ENCODE assay signal across 9 mouse cellular contexts in genomic region chr15:3269496-3269895, GRCm38 (mm10). TPM values are rescaled to one million over a fixed set of nuclear protein-coding genes. Genes with fewer than 3 reads are reported as not detected.
DNase-seq lines count a peak whose midpoint lies in the region; ATAC-seq lines count a peak whose summit lies in the region.
"Had no signal": no experiment of that assay in that cellular context is flagged by ENCODE, and none has a peak within 500 bp of the region (broad histone marks: within the 10 kb centered on the region; RNA-seq: fewer than 3 reads in every experiment).

No protein-coding gene starts in this region.

- WGBS in heart, embryonic 10.5 days: 67% methylated on average over 4 of the region's 4 CpGs
- 56% methylated on average over 4 of the region's 4 CpGs for WGBS in lung, embryonic 16.5 days
- 33% methylated on average over 4 of the region's 4 CpGs for WGBS in intestine, embryonic 15.5 days
- 92% methylated on average over 4 of the region's 4 CpGs for WGBS in midbrain, embryonic 16.5 days

- H3K27ac ChIP-seq in heart, embryonic 10.5 days: peak overlapping the region; percentile 89; the same call in 1 of the 2 replicates
- no peak overlapping the region for H3K27ac ChIP-seq in lung, embryonic 16.5 days (ENCODE audit: low read length)
- peak overlapping the region; percentile 87 for H3K27ac ChIP-seq in intestine, embryonic 15.5 days
- no peak overlapping the region for H3K27ac ChIP-seq in midbrain, embryonic 16.5 days (ENCODE audit: low read length)

- peaks cover 3% of the 10 kb centered on the region; the same call in 1 of the 2 replicates for H3K4me1 ChIP-seq in heart, embryonic 10.5 days
- peaks cover 13% of the 10 kb centered on the region for H3K4me1 ChIP-seq in lung, embryonic 16.5 days (replicated peaks; ENCODE audit: control insufficient read depth, insufficient read depth, low read length)
- H3K4me1 ChIP-seq in intestine, embryonic 15.5 days (replicated peaks): peaks cover 9% of the 10 kb centered on the region
- 0 out of 2 replicates have a peak, but pooled peaks cover 3% of the 10 kb centered on the region for H3K4me1 ChIP-seq in midbrain, embryonic 16.5 days (ENCODE audit: control insufficient read depth, insufficient read depth, low read length)

- no peaks in the 10 kb centered on the region for H3K36me3 ChIP-seq in heart, embryonic 10.5 days
- no peaks in the 10 kb centered on the region for H3K36me3 ChIP-seq in lung, embryonic 16.5 days (ENCODE audit: control insufficient read depth, insufficient read depth, low read length)
- H3K36me3 ChIP-seq in intestine, embryonic 15.5 days: no peaks in the 10 kb centered on the region
- H3K36me3 ChIP-seq in midbrain, embryonic 16.5 days (ENCODE audit: control insufficient read depth, insufficient read depth, low read length): no peaks in the 10 kb centered on the region

- intact Hi-C loops in heart, postnatal 14 days (cut with DNase I): no loop called here

- H3K9ac ChIP-seq in lung, embryonic 16.5 days (ENCODE audit: low read length): no peak overlapping the region
- H3K9ac ChIP-seq in intestine, embryonic 15.5 days: no peak overlapping the region
- no peak overlapping the region for H3K9ac ChIP-seq in midbrain, embryonic 16.5 days (ENCODE audit: low read depth, low read length)

- no peak overlapping the region for H3K4me2 ChIP-seq in lung, embryonic 16.5 days (ENCODE audit: low read depth, low read length)
- no peak overlapping the region; the same call in 1 of the 2 replicates for H3K4me2 ChIP-seq in intestine, embryonic 15.5 days (replicated peaks)
- H3K4me2 ChIP-seq in midbrain, embryonic 16.5 days (ENCODE audit: low read length): no peak overlapping the region

- DNase-seq in heart, embryonic 10.5 days (ENCODE audit: low spot score): no peak
- no peak for DNase-seq in heart, postnatal 14 days
- no peak for DNase-seq in lung, postnatal 4 days
- DNase-seq in testis, postnatal 10 days (ENCODE audit: low spot score): no peak

- no peaks in the 10 kb centered on the region for H3K9me3 ChIP-seq in heart, embryonic 10.5 days
- no peaks in the 10 kb centered on the region for H3K9me3 ChIP-seq in lung, embryonic 16.5 days (ENCODE audit: control insufficient read depth, low read length)
- no peaks in the 10 kb centered on the region for H3K9me3 ChIP-seq in intestine, embryonic 15.5 days
- H3K9me3 ChIP-seq in midbrain, embryonic 16.5 days (replicated peaks; ENCODE audit: control insufficient read depth, low read length, poor library complexity, severe bottlenecking): no peaks in the 10 kb centered on the region

- H3K4me3 ChIP-seq in heart, embryonic 10.5 days: no peak overlapping the region
- no peak overlapping the region for H3K4me3 ChIP-seq in lung, embryonic 16.5 days (ENCODE audit: low read length)
- H3K4me3 ChIP-seq in intestine, embryonic 15.5 days (replicated peaks): no peak overlapping the region
- H3K4me3 ChIP-seq in midbrain, embryonic 16.5 days (ENCODE audit: low read depth, low read length): no peak overlapping the region

- H3K27me3 ChIP-seq in heart, embryonic 10.5 days (ENCODE audit: insufficient read depth, poor library complexity, severe bottlenecking): no peaks in the 10 kb centered on the region
- H3K27me3 ChIP-seq in lung, embryonic 16.5 days (ENCODE audit: control insufficient read depth, insufficient read depth, low read depth, low read length): no peaks in the 10 kb centered on the region
- H3K27me3 ChIP-seq in intestine, embryonic 15.5 days (replicated peaks): no peaks in the 10 kb centered on the region
- no peaks in the 10 kb centered on the region for H3K27me3 ChIP-seq in midbrain, embryonic 16.5 days (ENCODE audit: control insufficient read depth, insufficient read depth, low read depth, low read length)

- ATAC-seq in lung, embryonic 16.5 days (ENCODE audit: low read depth): peak; percentile 11; the same call in 1 of the 2 replicates
- no peak for ATAC-seq in intestine, embryonic 15.5 days
- ATAC-seq in midbrain, embryonic 16.5 days: peak; percentile 9; the same call in 1 of the 2 replicates
- ATAC-seq in inflammation-experienced regulatory T-cells, adult 6 months: no peak
- ATAC-seq: forebrain, embryonic 16.5 days had no signal

RNA-seq across cellular contexts. Expression of gene Selenop, which starts 1.1 kb away (rescaled TPM):
- polyA plus RNA-seq in heart, embryonic 10.5 days (2016; fragmentation: Nextera tagmentation; extraction: Ambion mirVana): 52.3 and 74.2 TPM in 2 replicates
- total RNA-seq in heart, postnatal 14 days (2021): 100 to 1,000 TPM; 304 to 322 TPM
- 148 and 183 TPM in 2 replicates for polyA plus RNA-seq in lung, embryonic 16.5 days (2015; fragmentation: Nextera tagmentation; extraction: Ambion mirVana)
- 338 and 379 TPM in 2 replicates for polyA plus RNA-seq in intestine, embryonic 15.5 days (2015; fragmentation: Nextera tagmentation; extraction: Ambion mirVana)
- polyA plus RNA-seq in midbrain, embryonic 16.5 days (2015; fragmentation: Nextera tagmentation; extraction: Ambion mirVana): 93.7 and 106 TPM in 2 replicates
- polyA plus RNA-seq in inflammation-experienced regulatory T-cells, adult 6 months (2017; shearing (Covaris generic)): 100 to 1,000 TPM in 2 of 3 experiments, 10 to 100 TPM in 1; 95.3 to 160 (median 152) TPM

RNA-seq across cellular contexts. Expression of gene Ccdc152, which starts 33.8 kb away (rescaled TPM):
- polyA plus RNA-seq in heart, embryonic 10.5 days (2016; fragmentation: Nextera tagmentation; extraction: Ambion mirVana): not detected in 2 replicates
- total RNA-seq in heart, postnatal 14 days (2021): under 1 TPM; 0.22 to 0.36 TPM
- polyA plus RNA-seq in lung, embryonic 16.5 days (2015; fragmentation: Nextera tagmentation; extraction: Ambion mirVana): 0.28 TPM in 1 of 2 replicates, not detected in the other
- 0.30 and 0.91 TPM in 2 replicates for polyA plus RNA-seq in intestine, embryonic 15.5 days (2015; fragmentation: Nextera tagmentation; extraction: Ambion mirVana)
- polyA plus RNA-seq in midbrain, embryonic 16.5 days (2015; fragmentation: Nextera tagmentation; extraction: Ambion mirVana): 0.17 TPM in 1 of 2 replicates, not detected in the other
- polyA plus RNA-seq in inflammation-experienced regulatory T-cells, adult 6 months (2017; shearing (Covaris generic)): 1 to 10 TPM in 1 of 3 experiments, under 1 TPM in 1, not detected in 1; 0.31 to 1.3 TPM
- polyA plus RNA-seq: forebrain, embryonic 16.5 days had no signal

Comparison
In these comparisons a context has a peak if more than half of its experiments do, and no peak if none do; other contexts are left out.
1. H3K27ac ChIP-seq: peak in heart, embryonic 10.5 days (single experiment) and intestine, embryonic 15.5 days (single experiment); none in lung, embryonic 16.5 days (single experiment) and midbrain, embryonic 16.5 days (single experiment).
2. ATAC-seq: peak in lung, embryonic 16.5 days (single experiment) and midbrain, embryonic 16.5 days (single experiment); none in intestine, embryonic 15.5 days (single experiment) and inflammation-experienced regulatory T-cells, adult 6 months (single experiment).